Mouse (Mus musculus): ENCODE measurements at regions not wholly inside any gene's neighbourhood (a gene's known extent, or its start where the extent isn't known, plus 50 kb on each side); places are given as distances from the start of the nearest gene placed in this dataset.

GRCm38 (mm10) chr3:52924631-52925030 lies 92.4 kb downstream of the Cog6 start:
- no peak for TF ChIP-seq CTCF (IDR thresholded peaks at IDR 0.05; ENCODE audit: low read depth, low read length)
- TF ChIP-seq POLR2A (IDR thresholded peaks at IDR 0.05; ENCODE audit: borderline replicate concordance, low read depth, low read length), result no peak

Measured in bone marrow macrophage, adult 2 months (primary cell).